Mouse (Mus musculus): Measurements from ENCODE around the gene Ly6g6d. TPM values are rescaled to one million over a fixed set of nuclear protein-coding genes. Genes with fewer than 3 reads are reported as not detected.

The Ly6g6d gene
- total RNA-seq, 1 experiment = 1.6 TPM

GRCm38 (mm10) chr17:35077285-35077684 lies 580 bp downstream of the Ly6g6d start:
- Histone ChIP-seq H3K4me1 (ENCODE audit: control insufficient read depth in 2 of 2, insufficient read depth in 2 of 2, low read length in 2 of 2, poor library complexity in 1 of 2) (peaks cover 11 to 17% of the 10 kb centered on the region in 2 experiments), H3K27ac (ENCODE audit: insufficient read depth, low read depth, low read length, poor library complexity, severe bottlenecking) (peak overlapping the region; percentile 90), H3K9me3 (ENCODE audit: control insufficient read depth, insufficient read depth, low read depth, low read length) (no peaks in the 10 kb centered on the region), H3K36me3 (ENCODE audit: control insufficient read depth, insufficient read depth, low read length, poor library complexity, severe bottlenecking) (no peaks in the 10 kb centered on the region), H3K4me3 (ENCODE audit: insufficient read depth in 1 of 2, low read depth in 1 of 2, low read length in 2 of 2, poor library complexity in 1 of 2, severe bottlenecking in 1 of 2) (peak overlapping the region; percentile 52 to 54), H3K9ac (ENCODE audit: insufficient read depth, low read depth, low read length, poor library complexity, severe bottlenecking) (peak overlapping the region; percentile 18; the same call in 1 of the 2 replicates)
- TF ChIP-seq ZC3H11A (IDR thresholded peaks at IDR 0.05; ENCODE audit: borderline replicate concordance, low read depth, low read length) = no peak
- no peak for TF ChIP-seq MAFK (IDR thresholded peaks at IDR 0.05; ENCODE audit: insufficient read depth, low read depth, low read length)
- no peak for TF ChIP-seq HCFC1 (IDR thresholded peaks at IDR 0.05; ENCODE audit: borderline replicate concordance, insufficient read depth, low read length)
- no peak for TF ChIP-seq ZNF384 (IDR thresholded peaks at IDR 0.05; ENCODE audit: low read depth, low read length)
- TF ChIP-seq CHD2 (IDR thresholded peaks at IDR 0.05; ENCODE audit: low read depth, low read length) = no peak
- no peak for DNase-seq (ENCODE audit: low read depth, low spot score)
- in situ Hi-C loops (cut with MboI; ENCODE audit: low sequenced_read_pairs in 2 of 2, unreplicated experiment in 2 of 2) = no loop called here

- peak; percentile 43 for DNase-seq (ENCODE audit: low read depth, low spot score)
- Histone ChIP-seq H3K9ac (ENCODE audit: insufficient read depth, low read depth, low read length, poor library complexity, severe bottlenecking) (peak within 1 kb of the TSS; percentile 61), H3K27ac (ENCODE audit: insufficient read depth, low read depth, low read length, poor library complexity, severe bottlenecking) (peak within 1 kb of the TSS; percentile 90), H3K4me1 (ENCODE audit: control insufficient read depth in 2 of 2, insufficient read depth in 2 of 2, low read length in 2 of 2, poor library complexity in 1 of 2) (peaks cover 15 to 17% of the 10 kb centered on the region in 2 experiments), H3K36me3 (ENCODE audit: control insufficient read depth, insufficient read depth, low read length, poor library complexity, severe bottlenecking) (no peaks in the 10 kb centered on the region), H3K4me3 (ENCODE audit: insufficient read depth in 1 of 2, low read depth in 1 of 2, low read length in 2 of 2, poor library complexity in 1 of 2, severe bottlenecking in 1 of 2) (peak within 1 kb of the TSS; percentile 52 to 54), H3K9me3 (ENCODE audit: control insufficient read depth, insufficient read depth, low read depth, low read length) (no peaks in the 10 kb centered on the region)
- no peak for TF ChIP-seq MAFK (IDR thresholded peaks at IDR 0.05; ENCODE audit: insufficient read depth, low read depth, low read length)
- TF ChIP-seq ZNF384 (IDR thresholded peaks at IDR 0.05; ENCODE audit: low read depth, low read length) = 0 out of 2 replicates have a peak, but pooled peaks have one; percentile 49
- 0 out of 2 replicates have a peak, but pooled peaks have one; percentile 28 for TF ChIP-seq HCFC1 (IDR thresholded peaks at IDR 0.05; ENCODE audit: borderline replicate concordance, insufficient read depth, low read length)
- TF ChIP-seq ZC3H11A (IDR thresholded peaks at IDR 0.05; ENCODE audit: borderline replicate concordance, low read depth, low read length) = no peak
- TF ChIP-seq CHD2 (IDR thresholded peaks at IDR 0.05; ENCODE audit: low read depth, low read length) = no peak
- in situ Hi-C loops (cut with MboI; ENCODE audit: low sequenced_read_pairs in 2 of 2, unreplicated experiment in 2 of 2) = no loop called here
Measured at GRCm38 (mm10) chr17:35076507-35077176, 1.2 kb downstream of the Ly6g6d start, which contains the start of gene Ly6g6e. TSS of gene Ly6g6e (plus strand) at chr17:35076902.

DNA sequence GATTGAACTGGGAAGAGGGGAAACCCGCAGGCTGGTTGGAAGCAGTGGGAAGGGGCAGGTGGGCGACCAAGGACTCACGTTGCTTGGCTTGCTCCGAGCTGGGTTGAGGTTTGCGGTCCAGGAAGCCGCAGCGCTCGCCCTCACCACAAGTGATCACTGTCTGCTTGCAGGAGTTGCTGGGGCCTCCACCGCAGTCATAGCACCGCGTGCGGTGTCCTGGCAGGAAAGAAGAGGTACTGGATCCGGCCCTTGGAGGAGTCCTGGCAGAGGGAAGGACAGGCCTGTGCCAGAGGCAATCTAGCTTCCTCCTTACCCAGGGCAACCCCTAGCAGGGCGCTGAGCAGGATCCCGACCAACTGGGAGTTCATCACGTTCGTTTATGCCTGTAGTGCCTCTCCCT lies 3.8 kb downstream of the Ly6g6d start:
- Histone ChIP-seq H3K36me3 (ENCODE audit: control insufficient read depth, insufficient read depth, low read length, poor library complexity, severe bottlenecking) (no peaks in the 10 kb centered on the region), H3K4me3 (ENCODE audit: insufficient read depth in 1 of 2, low read depth in 1 of 2, low read length in 2 of 2, poor library complexity in 1 of 2, severe bottlenecking in 1 of 2) (peak overlapping the region; percentile 16 to 57), H3K4me1 (ENCODE audit: control insufficient read depth in 2 of 2, insufficient read depth in 2 of 2, low read length in 2 of 2, poor library complexity in 1 of 2) (peaks cover 16 to 20% of the 10 kb centered on the region in 2 experiments), H3K9me3 (ENCODE audit: control insufficient read depth, insufficient read depth, low read depth, low read length) (no peaks in the 10 kb centered on the region), H3K9ac (ENCODE audit: insufficient read depth, low read depth, low read length, poor library complexity, severe bottlenecking) (peak overlapping the region; percentile 52), H3K27ac (ENCODE audit: insufficient read depth, low read depth, low read length, poor library complexity, severe bottlenecking) (no peak overlapping the region)
- no peak for DNase-seq (ENCODE audit: low read depth, low spot score)
- in situ Hi-C loops (cut with MboI; ENCODE audit: low sequenced_read_pairs in 2 of 2, unreplicated experiment in 2 of 2) = no loop called here
- TF ChIP-seq CHD2 (IDR thresholded peaks at IDR 0.05; ENCODE audit: low read depth, low read length) (no peak), HCFC1 (IDR thresholded peaks at IDR 0.05; ENCODE audit: borderline replicate concordance, insufficient read depth, low read length) (no peak), ZNF384 (IDR thresholded peaks at IDR 0.05; ENCODE audit: low read depth, low read length) (no peak), ZC3H11A (IDR thresholded peaks at IDR 0.05; ENCODE audit: borderline replicate concordance, low read depth, low read length) (no peak), MAFK (IDR thresholded peaks at IDR 0.05; ENCODE audit: insufficient read depth, low read depth, low read length) (no peak)

- TF ChIP-seq MAFK (IDR thresholded peaks at IDR 0.05; ENCODE audit: insufficient read depth, low read depth, low read length) (no peak), ZC3H11A (IDR thresholded peaks at IDR 0.05; ENCODE audit: borderline replicate concordance, low read depth, low read length) (no peak), HCFC1 (IDR thresholded peaks at IDR 0.05; ENCODE audit: borderline replicate concordance, insufficient read depth, low read length) (no peak), CHD2 (IDR thresholded peaks at IDR 0.05; ENCODE audit: low read depth, low read length) (no peak), ZNF384 (IDR thresholded peaks at IDR 0.05; ENCODE audit: low read depth, low read length) (no peak)
Measured at GRCm38 (mm10) chr17:35071454-35071853, 6.4 kb downstream of the Ly6g6d start.

More at GRCm38 (mm10) chr17:35071454-35071853, 6.4 kb downstream of the Ly6g6d start:
- Histone ChIP-seq H3K36me3 (ENCODE audit: control insufficient read depth, insufficient read depth, low read length, poor library complexity, severe bottlenecking) (no peaks in the 10 kb centered on the region), H3K9ac (ENCODE audit: insufficient read depth, low read depth, low read length, poor library complexity, severe bottlenecking) (no peak overlapping the region), H3K4me3 (ENCODE audit: insufficient read depth in 1 of 2, low read depth in 1 of 2, low read length in 2 of 2, poor library complexity in 1 of 2, severe bottlenecking in 1 of 2) (no peak overlapping the region), H3K4me1 (ENCODE audit: control insufficient read depth in 2 of 2, insufficient read depth in 2 of 2, low read length in 2 of 2, poor library complexity in 1 of 2) (peaks cover 11 to 13% of the 10 kb centered on the region in 2 experiments; a peak in 2 of 4 replicates), H3K9me3 (ENCODE audit: control insufficient read depth, insufficient read depth, low read depth, low read length) (no peaks in the 10 kb centered on the region), H3K27ac (ENCODE audit: insufficient read depth, low read depth, low read length, poor library complexity, severe bottlenecking) (no peak overlapping the region)
- DNase-seq (ENCODE audit: low read depth, low spot score) = no peak
- in situ Hi-C loops (cut with MboI; ENCODE audit: low sequenced_read_pairs in 2 of 2, unreplicated experiment in 2 of 2) = no loop called here
